Mouse (Mus musculus): ENCODE measurements at regions not wholly inside any gene's neighbourhood (a gene's known extent, or its start where the extent isn't known, plus 50 kb on each side); places are given as distances from the start of the nearest gene placed in this dataset.

GRCm38 (mm10) chr4:34315848-34316247 is 234.9 kb upstream of the Akirin2 start:
- Histone ChIP-seq H3K4me1 (ENCODE audit: control insufficient read depth, insufficient read depth, low read length) (peaks cover 2% of the 10 kb centered on the region), H3K4me3 (ENCODE audit: insufficient read depth, low read length) (no peak overlapping the region), H3K27ac (ENCODE audit: insufficient read depth, low read length) (peak overlapping the region; percentile 7)
- TF ChIP-seq POLR2A (IDR thresholded peaks at IDR 0.05; ENCODE audit: extremely low read depth, insufficient read depth, low read length) (no peak), CTCF (IDR thresholded peaks at IDR 0.05; ENCODE audit: extremely low read depth, insufficient read depth, low read length) (no peak)

GRCm38 (mm10) chr4:34322841-34323240 is 227.9 kb upstream of the Akirin2 start:
- no peak for TF ChIP-seq POLR2A (IDR thresholded peaks at IDR 0.05; ENCODE audit: extremely low read depth, insufficient read depth, low read length)
- no peak for TF ChIP-seq CTCF (IDR thresholded peaks at IDR 0.05; ENCODE audit: extremely low read depth, insufficient read depth, low read length)
- H3K27ac ChIP-seq (ENCODE audit: insufficient read depth, low read length) = no peak overlapping the region
- H3K4me1 ChIP-seq (ENCODE audit: control insufficient read depth, insufficient read depth, low read length) = no peaks in the 10 kb centered on the region; the same call in 1 of the 2 replicates
- no peak overlapping the region for H3K4me3 ChIP-seq (ENCODE audit: insufficient read depth, low read length)

- TF ChIP-seq POLR2A (IDR thresholded peaks at IDR 0.05; ENCODE audit: extremely low read depth, insufficient read depth, low read length) (no peak), CTCF (IDR thresholded peaks at IDR 0.05; ENCODE audit: extremely low read depth, insufficient read depth, low read length) (0 out of 2 replicates have a peak, but pooled peaks have one; percentile 11)
- H3K27ac ChIP-seq (ENCODE audit: insufficient read depth, low read length) = no peak overlapping the region
- H3K4me1 ChIP-seq (ENCODE audit: control insufficient read depth, insufficient read depth, low read length) = no peaks in the 10 kb centered on the region
- peak overlapping the region; percentile 9; the same call in 1 of the 2 replicates for H3K4me3 ChIP-seq (ENCODE audit: insufficient read depth, low read length)
These were observed 222.5 kb upstream of the Akirin2 start for GRCm38 (mm10) chr4:34328151-34328785.

GRCm38 (mm10) chr4:34336971-34337797 is 213.6 kb upstream of the Akirin2 start:
- H3K4me1 ChIP-seq (ENCODE audit: control insufficient read depth, insufficient read depth, low read length) = peaks cover 2% of the 10 kb centered on the region; the same call in 1 of the 2 replicates
- H3K27ac ChIP-seq (ENCODE audit: insufficient read depth, low read length) = no peak overlapping the region
- TF ChIP-seq POLR2A (IDR thresholded peaks at IDR 0.05; ENCODE audit: extremely low read depth, insufficient read depth, low read length) (no peak), CTCF (IDR thresholded peaks at IDR 0.05; ENCODE audit: extremely low read depth, insufficient read depth, low read length) (no peak)
- no peak overlapping the region for H3K4me3 ChIP-seq (ENCODE audit: insufficient read depth, low read length)

GRCm38 (mm10) chr4:34337852-34338251 is 212.9 kb upstream of the Akirin2 start:
- Histone ChIP-seq H3K4me3 (ENCODE audit: insufficient read depth, low read length) (no peak overlapping the region), H3K4me1 (ENCODE audit: control insufficient read depth, insufficient read depth, low read length) (peaks cover 2% of the 10 kb centered on the region; the same call in 1 of the 2 replicates), H3K27ac (ENCODE audit: insufficient read depth, low read length) (no peak overlapping the region)
- TF ChIP-seq POLR2A (IDR thresholded peaks at IDR 0.05; ENCODE audit: extremely low read depth, insufficient read depth, low read length) = no peak
- TF ChIP-seq CTCF (IDR thresholded peaks at IDR 0.05; ENCODE audit: extremely low read depth, insufficient read depth, low read length) = no peak

GRCm38 (mm10) chr4:34340057-34340456 is 210.7 kb upstream of the Akirin2 start:
- H3K4me3 ChIP-seq (ENCODE audit: insufficient read depth, low read length) = no peak overlapping the region
- no peak for TF ChIP-seq POLR2A (IDR thresholded peaks at IDR 0.05; ENCODE audit: extremely low read depth, insufficient read depth, low read length)
- TF ChIP-seq CTCF (IDR thresholded peaks at IDR 0.05; ENCODE audit: extremely low read depth, insufficient read depth, low read length) = no peak
- no peak overlapping the region for H3K27ac ChIP-seq (ENCODE audit: insufficient read depth, low read length)
- peaks cover 2% of the 10 kb centered on the region; the same call in 1 of the 2 replicates for H3K4me1 ChIP-seq (ENCODE audit: control insufficient read depth, insufficient read depth, low read length)

GRCm38 (mm10) chr4:34371281-34372032 is 179.3 kb upstream of the Akirin2 start:
- no peaks in the 10 kb centered on the region for H3K4me1 ChIP-seq (ENCODE audit: control insufficient read depth, insufficient read depth, low read length)
- H3K4me3 ChIP-seq (ENCODE audit: insufficient read depth, low read length) = no peak overlapping the region
- no peak overlapping the region for H3K27ac ChIP-seq (ENCODE audit: insufficient read depth, low read length)
- TF ChIP-seq CTCF (IDR thresholded peaks at IDR 0.05; ENCODE audit: extremely low read depth, insufficient read depth, low read length) (no peak), POLR2A (IDR thresholded peaks at IDR 0.05; ENCODE audit: extremely low read depth, insufficient read depth, low read length) (no peak)

- no peaks in the 10 kb centered on the region for H3K4me1 ChIP-seq (ENCODE audit: control insufficient read depth, insufficient read depth, low read length)
- H3K27ac ChIP-seq (ENCODE audit: insufficient read depth, low read length) = no peak overlapping the region
- TF ChIP-seq CTCF (IDR thresholded peaks at IDR 0.05; ENCODE audit: extremely low read depth, insufficient read depth, low read length) = no peak
- TF ChIP-seq POLR2A (IDR thresholded peaks at IDR 0.05; ENCODE audit: extremely low read depth, insufficient read depth, low read length) = no peak
- no peak overlapping the region for H3K4me3 ChIP-seq (ENCODE audit: insufficient read depth, low read length)
These were observed 164.3 kb upstream of the Akirin2 start for GRCm38 (mm10) chr4:34386338-34386967.

- Histone ChIP-seq H3K4me1 (ENCODE audit: control insufficient read depth, insufficient read depth, low read length) (no peaks in the 10 kb centered on the region), H3K4me3 (ENCODE audit: insufficient read depth, low read length) (no peak overlapping the region), H3K27ac (ENCODE audit: insufficient read depth, low read length) (no peak overlapping the region)
- TF ChIP-seq CTCF (IDR thresholded peaks at IDR 0.05; ENCODE audit: extremely low read depth, insufficient read depth, low read length) (no peak), POLR2A (IDR thresholded peaks at IDR 0.05; ENCODE audit: extremely low read depth, insufficient read depth, low read length) (no peak)
These were observed 159.2 kb upstream of the Akirin2 start for GRCm38 (mm10) chr4:34391499-34391898.

Data from cortical plate, adult 2 months (tissue).